Mouse (Mus musculus): Measurements from ENCODE around the gene Cdkn1b.

Gene Cdkn1b

GRCm38 (mm10) chr6:134968326-134968725 lies 48.1 kb downstream of the Cdkn1b start:
- no peak for DNase-seq (ENCODE audit: low spot score in 2 of 2)

GRCm38 (mm10) chr6:134969498-134969897 lies 49.3 kb downstream of the Cdkn1b start:
- DNase-seq (ENCODE audit: low spot score in 2 of 2), result no peak

- DNase-seq (ENCODE audit: low spot score in 2 of 2), result no peak
Observed at GRCm38 (mm10) chr6:134972096-134972495, 51.9 kb downstream of the Cdkn1b start.
